Mouse (Mus musculus) liver, embryonic 15.5 days (tissue): Measurements from ENCODE around the gene Olfr374. TPM values are rescaled to one million over a fixed set of nuclear protein-coding genes. Genes with fewer than 3 reads are reported as not detected.
"Not testable (repeated sequence)": the region's sequence is repeated elsewhere in the genome, so short reads cannot be mapped to it uniquely, and the experiment has no call there.

ENCODE experiments used
- ATAC-seq: fragments of 200-750 bp; cut with Nextera tagmentation; 2 replicates; pipeline ENCODE4 v1.8.0; 2017; ENCODE audit warnings: moderate number of reproducible peaks, mild to moderate bottlenecking, moderate library complexity; ENCODE audit not compliant: insufficient read depth
- H3K27ac ChIP-seq: fragments of 300-500 bp; sonication (generic); replicated peaks from 2 replicates; pipeline ENCODE4 v1.5.1; 2015; ENCODE audit warnings: mild to moderate bottlenecking, inconsistent platforms
- H3K27me3 ChIP-seq: fragments of 300-500 bp; sonication (generic); 2 replicates; pipeline ENCODE4 v1.6.1; 2015; ENCODE audit warnings: mild to moderate bottlenecking, inconsistent platforms
- H3K36me3 ChIP-seq: fragments of 300-500 bp; sonication (generic); replicated peaks from 2 replicates; pipeline ENCODE4 v1.6.1; 2015; ENCODE audit warnings: moderate library complexity, mild to moderate bottlenecking, inconsistent platforms
- H3K4me1 ChIP-seq: fragments of 300-500 bp; sonication (generic); replicated peaks from 2 replicates; pipeline ENCODE4 v1.6.1; 2015; ENCODE audit warnings: inconsistent platforms
- H3K4me2 ChIP-seq: fragments of 300-500 bp; sonication (generic); 2 replicates; pipeline ENCODE4 v1.6.1; 2015; ENCODE audit warnings: moderate library complexity, mild to moderate bottlenecking, inconsistent platforms
- H3K4me3 ChIP-seq: fragments of 300-500 bp; sonication (generic); replicated peaks from 2 replicates; pipeline ENCODE4 v1.5.1; 2015; ENCODE audit warnings: mild to moderate bottlenecking, inconsistent platforms
- H3K9ac ChIP-seq: fragments of 300-500 bp; sonication (generic); 2 replicates; pipeline ENCODE4 v1.6.1; 2015; ENCODE audit warnings: moderate library complexity, mild to moderate bottlenecking, inconsistent platforms
- H3K9me3 ChIP-seq: fragments of 300-500 bp; sonication (generic); replicated peaks from 2 replicates; pipeline ENCODE4 v1.6.1; 2016; ENCODE audit warnings: inconsistent platforms
- WGBS: fragments of 180-500 bp; shearing (Covaris S2); methylation state at CpG from one replicate; pipeline ENCODE4 v1.1.7; 2015; ENCODE audit warnings: mixed read lengths; ENCODE audit not compliant: insufficient replicate concordance; 5-methylcytosine and 5-hydroxymethylcytosine counted together
- polyA plus RNA-seq: library from polyadenylated mRNA; unstranded; fragments of >200 nt; fragmentation: Nextera tagmentation; extraction: Ambion mirVana; gene quantifications from 2 replicates; pipeline ENCODE4 v1.2.1, GENCODE M21; 2015

Olfr374 gene
- polyA plus RNA-seq, result 0.03 and 0.05 TPM in 2 replicates

- no peaks in the 10 kb centered on the region for H3K4me1 ChIP-seq
- H3K27me3 ChIP-seq, result no peaks in the 10 kb centered on the region
- no peak within 1 kb of the TSS for H3K4me2 ChIP-seq
- no peaks in the 10 kb centered on the region for H3K36me3 ChIP-seq
- H3K9me3 ChIP-seq, result no peaks in the 10 kb centered on the region
- no peak within 1 kb of the TSS for H3K4me3 ChIP-seq
- ATAC-seq, result no peak
- H3K27ac ChIP-seq, result no peak within 1 kb of the TSS
- H3K9ac ChIP-seq, result no peak within 1 kb of the TSS
- 83% methylated on average over 3 of the region's 3 CpGs for WGBS
Measured at GRCm38 (mm10) chr8:72106740-72107139, at the start of gene Olfr374. Gene Olfr374 (plus strand): TSS chr8:72107040.

DNA sequence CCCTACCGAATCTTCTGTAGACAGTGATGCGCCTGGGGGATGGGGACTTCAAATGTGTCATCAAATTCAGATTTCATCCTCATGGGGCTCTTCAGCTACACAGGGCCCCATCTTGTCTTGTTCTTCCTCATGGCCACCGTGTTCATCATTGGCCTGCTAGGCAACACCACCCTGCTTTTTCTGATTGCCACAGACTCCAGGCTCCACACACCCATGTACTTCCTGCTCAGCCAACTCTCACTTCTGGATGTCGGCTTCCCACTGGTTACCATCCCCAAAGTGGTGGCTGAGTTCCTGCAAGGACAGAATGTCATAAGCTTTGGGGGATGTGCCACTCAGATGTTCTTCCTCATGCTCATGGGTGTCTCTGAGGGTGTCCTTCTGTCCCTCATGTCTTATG, 49.2 kb upstream of the Olfr374 start:
- not testable (repeated sequence) for H3K9ac ChIP-seq, H3K4me2 ChIP-seq, H3K27ac ChIP-seq, H3K9me3 ChIP-seq, H3K4me3 ChIP-seq, H3K27me3 ChIP-seq, ATAC-seq, H3K36me3 ChIP-seq, H3K4me1 ChIP-seq
- 63% methylated on average over 3 of the region's 4 CpGs for whole genome bisulfite sequencing

GRCm38 (mm10) chr8:72066819-72067399, 39.9 kb upstream of the Olfr374 start:
- not testable (repeated sequence) for H3K4me1 ChIP-seq, H3K4me3 ChIP-seq, ATAC-seq, H3K9ac ChIP-seq, H3K27ac ChIP-seq, H3K4me2 ChIP-seq, H3K27me3 ChIP-seq, H3K36me3 ChIP-seq, H3K9me3 ChIP-seq
- 39% methylated on average over 1 of the region's 1 CpGs for WGBS

DNA sequence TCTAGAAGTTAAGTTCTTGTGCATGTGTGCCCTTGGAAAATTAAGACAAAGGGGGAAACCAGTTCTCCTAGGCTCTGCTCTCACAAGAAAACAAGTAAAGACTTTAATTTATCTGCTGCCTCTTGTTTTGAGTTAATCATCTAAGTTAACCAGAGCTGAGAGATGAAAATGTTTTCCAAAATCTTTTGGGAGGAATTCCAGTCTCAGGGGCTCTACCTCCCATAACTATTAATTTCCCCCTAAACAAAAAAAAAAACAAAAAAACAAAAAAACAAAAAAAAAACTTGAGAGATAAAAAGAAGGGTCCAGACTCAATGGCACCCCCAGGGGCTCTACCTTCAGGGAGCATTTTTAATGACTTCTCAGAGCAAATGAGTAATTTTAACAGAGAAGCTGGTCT, 24.0 kb upstream of the Olfr374 start, which contains the start of gene Olfr373:
Gene Olfr373, plus strand, starts transcription at position 301 of the 400 bp plus-strand sequence.
- H3K9me3 ChIP-seq, H3K9ac ChIP-seq, ATAC-seq: not testable (repeated sequence)

GRCm38 (mm10) chr8:72084744-72085143, 22.1 kb upstream of the Olfr374 start:
- Histone ChIP-seq H3K36me3 (no peaks in the 10 kb centered on the region), H3K9me3 (no peaks in the 10 kb centered on the region), H3K4me3 (no peak overlapping the region), H3K27ac (no peak overlapping the region), H3K4me2 (no peak overlapping the region), H3K9ac (no peak overlapping the region), H3K4me1 (no peaks in the 10 kb centered on the region), H3K27me3 (no peaks in the 10 kb centered on the region)
- WGBS, result 38% methylated on average over 5 of the region's 5 CpGs
- no peak for ATAC-seq

More for the DNA sequence above, 24.0 kb upstream of the Olfr374 start, which contains the start of gene Olfr373:
- not testable (repeated sequence) for H3K27me3 ChIP-seq, H3K4me3 ChIP-seq, H3K36me3 ChIP-seq, H3K4me2 ChIP-seq, H3K27ac ChIP-seq, H3K4me1 ChIP-seq

GRCm38 (mm10) chr8:72087611-72088010, 19.2 kb upstream of the Olfr374 start:
- not testable (repeated sequence) for H3K36me3 ChIP-seq, H3K27ac ChIP-seq, H3K4me2 ChIP-seq, H3K9me3 ChIP-seq, H3K9ac ChIP-seq, H3K4me1 ChIP-seq, H3K27me3 ChIP-seq, H3K4me3 ChIP-seq, ATAC-seq
- WGBS, result 57% methylated on average over 3 of the region's 3 CpGs

GRCm38 (mm10) chr8:72096721-72097120, 10.1 kb upstream of the Olfr374 start:
- not testable (repeated sequence) for H3K36me3 ChIP-seq, H3K27ac ChIP-seq, H3K9me3 ChIP-seq, H3K9ac ChIP-seq, H3K4me1 ChIP-seq, H3K27me3 ChIP-seq, H3K4me2 ChIP-seq, ATAC-seq, H3K4me3 ChIP-seq

DNA sequence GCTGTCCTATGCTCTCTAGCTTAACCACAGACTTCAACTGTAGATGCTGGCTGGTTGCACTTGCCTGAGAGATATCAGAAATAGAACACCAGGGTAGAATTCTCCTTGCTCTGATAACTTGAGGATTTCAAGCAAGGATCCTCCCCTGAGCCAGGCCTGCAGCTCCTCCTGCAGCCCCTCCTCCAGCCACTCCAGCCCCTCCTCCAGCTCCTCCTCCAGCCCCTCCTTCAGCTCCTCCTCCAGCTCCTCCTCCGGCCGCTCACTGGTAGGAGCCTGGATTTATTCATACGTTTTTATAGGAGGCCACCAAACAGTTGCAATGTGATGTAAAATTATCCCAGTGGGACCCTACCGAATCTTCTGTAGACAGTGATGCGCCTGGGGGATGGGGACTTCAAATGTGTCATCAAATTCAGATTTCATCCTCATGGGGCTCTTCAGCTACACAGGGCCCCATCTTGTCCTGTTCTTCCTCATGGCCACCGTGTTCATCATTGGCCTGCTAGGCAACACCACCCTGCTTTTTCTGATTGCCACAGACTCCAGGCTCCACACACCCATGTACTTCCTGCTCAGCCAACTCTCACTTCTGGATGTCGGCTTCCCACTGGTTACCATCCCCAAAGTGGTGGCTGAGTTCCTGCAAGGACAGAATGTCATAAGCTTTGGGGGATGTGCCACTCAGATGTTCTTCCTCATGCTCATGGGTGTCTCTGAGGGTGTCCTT, 7.3 kb upstream of the Olfr374 start:
- H3K4me3 ChIP-seq, H3K27ac ChIP-seq, ATAC-seq, H3K9me3 ChIP-seq, H3K4me1 ChIP-seq, H3K9ac ChIP-seq, H3K4me2 ChIP-seq, H3K27me3 ChIP-seq, H3K36me3 ChIP-seq: not testable (repeated sequence)
- WGBS, result 52% methylated on average over 6 of the region's 7 CpGs

DNA sequence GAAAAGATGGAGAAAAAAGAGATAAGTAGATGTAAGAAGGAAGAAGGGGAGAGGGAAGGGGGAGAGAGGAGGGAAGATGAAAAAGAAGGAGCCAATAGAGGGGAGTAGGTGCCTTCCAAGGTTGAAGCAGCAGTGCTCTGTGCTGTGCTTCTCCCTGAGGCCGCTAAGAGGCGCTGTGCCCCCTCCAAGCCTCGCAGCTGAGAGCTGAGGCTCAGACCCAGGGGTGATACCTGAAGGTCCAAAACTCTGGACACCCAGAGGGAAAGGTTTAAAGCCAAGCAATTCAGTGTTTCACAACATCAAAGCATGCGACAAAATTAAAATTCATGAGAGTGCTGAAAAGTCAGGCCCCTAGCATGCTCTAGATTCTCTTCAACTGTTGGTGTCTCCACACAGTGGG, 1.7 kb upstream of the Olfr374 start:
- H3K27me3 ChIP-seq, result no peaks in the 10 kb centered on the region

DNA sequence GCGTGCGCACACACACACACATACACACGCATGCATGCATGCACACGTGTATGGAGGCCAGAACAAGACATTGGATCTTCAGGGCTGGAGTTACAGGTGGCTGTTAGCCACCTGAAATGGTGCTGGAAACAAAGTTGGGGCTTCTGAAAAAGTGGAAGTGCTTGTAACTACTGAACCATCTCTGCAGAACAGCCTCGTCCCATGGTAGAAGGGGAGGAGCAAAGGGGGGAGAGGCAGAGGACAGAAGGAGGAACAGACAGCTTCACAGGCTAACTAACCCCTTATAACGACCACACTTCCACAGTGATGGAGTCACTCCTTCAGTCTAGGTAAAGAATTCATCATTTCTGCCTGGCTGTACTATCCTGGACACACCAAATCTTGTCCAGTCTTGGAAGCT, 4.0 kb downstream of the Olfr374 start:
- Histone ChIP-seq H3K4me1 (no peaks in the 10 kb centered on the region), H3K4me3 (no peak overlapping the region), H3K4me2 (no peak overlapping the region), H3K9me3 (no peaks in the 10 kb centered on the region), H3K27me3 (no peaks in the 10 kb centered on the region), H3K36me3 (no peaks in the 10 kb centered on the region), H3K27ac (no peak overlapping the region), H3K9ac (no peak overlapping the region)
- 47% methylated on average over 6 of the region's 6 CpGs for WGBS
- no peak for ATAC-seq

More for the DNA sequence above, 1.7 kb upstream of the Olfr374 start:
- H3K27ac ChIP-seq, result no peak overlapping the region
- H3K36me3 ChIP-seq, result no peaks in the 10 kb centered on the region
- no peak overlapping the region for H3K9ac ChIP-seq
- H3K4me2 ChIP-seq, result no peak overlapping the region
- H3K4me3 ChIP-seq, result no peak overlapping the region
- WGBS, result 15% methylated on average over 4 of the region's 4 CpGs
- ATAC-seq, result no peak
- H3K4me1 ChIP-seq, result no peaks in the 10 kb centered on the region
- H3K9me3 ChIP-seq, result no peaks in the 10 kb centered on the region

GRCm38 (mm10) chr8:72112486-72112885, 5.6 kb downstream of the Olfr374 start:
- Histone ChIP-seq H3K27me3 (no peaks in the 10 kb centered on the region), H3K4me3 (no peak overlapping the region), H3K9me3 (no peaks in the 10 kb centered on the region), H3K4me1 (no peaks in the 10 kb centered on the region), H3K36me3 (no peaks in the 10 kb centered on the region), H3K9ac (no peak overlapping the region), H3K27ac (no peak overlapping the region), H3K4me2 (no peak overlapping the region)
- no peak for ATAC-seq
- 45% methylated on average over 3 of the region's 3 CpGs for WGBS

DNA sequence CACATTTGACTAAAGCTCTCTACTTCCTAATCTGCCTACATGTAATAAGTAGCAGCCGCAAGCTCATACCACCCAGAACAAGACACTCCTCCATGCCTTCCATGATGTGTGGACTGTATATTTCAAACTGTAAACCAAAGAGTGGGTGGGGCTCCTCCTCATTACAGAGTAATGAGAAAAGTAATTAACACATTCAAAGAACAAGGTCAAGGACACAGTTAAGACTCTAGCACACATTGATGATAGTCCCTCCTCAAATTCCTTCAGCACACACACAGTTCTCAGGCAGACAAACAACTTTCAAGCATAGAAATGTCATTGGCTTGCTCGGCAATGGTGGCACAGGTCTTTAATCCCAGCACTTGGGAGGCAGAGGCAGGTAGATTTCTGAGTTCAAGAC, 8.4 kb downstream of the Olfr374 start:
- 63% methylated on average over 2 of the region's 2 CpGs for WGBS
- Histone ChIP-seq H3K4me3 (no peak overlapping the region), H3K27ac (no peak overlapping the region), H3K9ac (no peak overlapping the region), H3K4me1 (no peaks in the 10 kb centered on the region), H3K9me3 (no peaks in the 10 kb centered on the region), H3K4me2 (no peak overlapping the region), H3K27me3 (no peaks in the 10 kb centered on the region), H3K36me3 (no peaks in the 10 kb centered on the region)
- no peak for ATAC-seq
